Mouse (Mus musculus): ENCODE results near the gene Atf3.

- TF ChIP-seq CTCF (IDR thresholded peaks at IDR 0.05; ENCODE audit: insufficient read depth, low read length) (no peak), POLR2A (IDR thresholded peaks at IDR 0.05; ENCODE audit: borderline replicate concordance, extremely low read depth, low read depth, low read length) (no peak)
These were observed 7.3 kb upstream of the Atf3 start for GRCm38 (mm10) chr1:191224981-191225703.
